Mouse (Mus musculus) liver, postnatal 0 days (tissue): Measurements from ENCODE around the gene Reps1. TPM values are rescaled to one million over a fixed set of nuclear protein-coding genes. Genes with fewer than 3 reads are reported as not detected.
A peak's percentile ranks its signal among the peaks of the same experiment; 100 is the strongest.
"Not testable (repeated sequence)": the region's sequence is repeated elsewhere in the genome, so short reads cannot be mapped to it uniquely, and the experiment has no call there.

Source experiments
- ATAC-seq: fragments of 200-750 bp; cut with Nextera tagmentation; 2 replicates; pipeline ENCODE4 v1.8.0; 2017; ENCODE audit warnings: mild to moderate bottlenecking, moderate library complexity
- DNase-seq: peaks from one replicate; pipeline ENCODE4 v3.0.0-alpha.2; 2016
- H3K27ac ChIP-seq: fragments of 300-500 bp; sonication (generic); 2 replicates; pipeline ENCODE4 v1.5.1; 2014; ENCODE audit warnings: antibody characterized with exemption, moderate library complexity, mild to moderate bottlenecking, low read depth
- H3K27me3 ChIP-seq: fragments of 300-500 bp; sonication (generic); 2 replicates; pipeline ENCODE4 v1.6.1; 2014; ENCODE audit warnings: low read length, control low read depth, mixed read lengths; ENCODE audit not compliant: insufficient read depth
- H3K36me3 ChIP-seq: fragments of 300-500 bp; sonication (generic); replicated peaks from 2 replicates; pipeline ENCODE4 v1.6.1; 2014; ENCODE audit warnings: mild to moderate bottlenecking, control low read depth, low read length, moderate library complexity, mixed read lengths; ENCODE audit not compliant: insufficient read depth
- H3K4me1 ChIP-seq: fragments of 300-500 bp; sonication (generic); 2 replicates; pipeline ENCODE4 v1.6.1; 2014; ENCODE audit warnings: antibody characterized with exemption, mild to moderate bottlenecking, control low read depth; ENCODE audit not compliant: insufficient read depth
- H3K4me2 ChIP-seq: fragments of 300-500 bp; sonication (generic); 2 replicates; pipeline ENCODE4 v1.6.1; 2014; ENCODE audit warnings: low read depth, mild to moderate bottlenecking, low read length, moderate library complexity, mixed read lengths
- H3K4me3 ChIP-seq: fragments of 300-500 bp; sonication (generic); 2 replicates; pipeline ENCODE4 v1.5.1; 2014; ENCODE audit warnings: low read depth, low read length
- H3K9ac ChIP-seq: fragments of 300-500 bp; sonication (generic); replicated peaks from 2 replicates; pipeline ENCODE4 v1.6.1; 2014; ENCODE audit warnings: mild to moderate bottlenecking, moderate library complexity
- H3K9me3 ChIP-seq: fragments of 300-500 bp; sonication (generic); 2 replicates; pipeline ENCODE4 v1.6.1; 2016; ENCODE audit warnings: mild to moderate bottlenecking, control low read depth, low read length, mixed read lengths
- CTCF ChIP-seq: sonication (generic); IDR thresholded peaks from 2 replicates; pipeline ENCODE4 v1.5.1; 2016; ENCODE audit warnings: antibody characterized with exemption, low read depth
- EP300 ChIP-seq: IDR thresholded peaks from 2 replicates; pipeline ENCODE4 v1.6.1; 2016; ENCODE audit warnings: antibody characterized with exemption, low read depth, mild to moderate bottlenecking
- WGBS: fragments of 180-500 bp; shearing (Covaris S2); extraction: QIAGEN DNeasy Blood & Tissue Kit; methylation state at CpG from one replicate; pipeline ENCODE4 v1.1.7; 2014; ENCODE audit not compliant: insufficient replicate concordance; 5-methylcytosine and 5-hydroxymethylcytosine counted together
- polyA plus RNA-seq: library from polyadenylated mRNA; unstranded; fragments of >200 nt; fragmentation: Nextera tagmentation; extraction: Ambion mirVana; gene quantifications from 2 replicates; pipeline ENCODE4 v1.2.1, GENCODE M21; 2015

The Reps1 gene
- polyA plus RNA-seq, 1 experiment from 2014 or later = 5.6 TPM

GRCm38 (mm10) chr10:18113473-18114093, 57.9 kb downstream of the Reps1 start:
- no peak for ATAC-seq
- 63% methylated on average over 10 of the region's 10 CpGs for WGBS

GRCm38 (mm10) chr10:18118336-18118735, 62.7 kb downstream of the Reps1 start:
- WGBS = 82% methylated on average over 8 of the region's 8 CpGs
- peaks cover 49% of the 10 kb centered on the region for H3K36me3 ChIP-seq
- ATAC-seq = no peak

More at GRCm38 (mm10) chr10:18113473-18114093, 57.9 kb downstream of the Reps1 start:
- no peak overlapping the region for H3K4me2 ChIP-seq
- no peak overlapping the region for H3K27ac ChIP-seq
- H3K36me3 ChIP-seq = peaks cover 17% of the 10 kb centered on the region
- no peaks in the 10 kb centered on the region for H3K27me3 ChIP-seq
- no peaks in the 10 kb centered on the region for H3K4me1 ChIP-seq
- no peak overlapping the region for H3K9ac ChIP-seq
- H3K4me3 ChIP-seq = no peak overlapping the region
- DNase-seq = no peak
- H3K9me3 ChIP-seq = no peaks in the 10 kb centered on the region
- TF ChIP-seq CTCF (no peak), EP300 (no peak)

GRCm38 (mm10) chr10:18130276-18130675, 74.6 kb downstream of the Reps1 start:
- Histone ChIP-seq H3K4me2 (no peak overlapping the region), H3K27me3 (no peaks in the 10 kb centered on the region), H3K4me1 (peaks cover 4% of the 10 kb centered on the region; the same call in 1 of the 2 replicates), H3K9me3 (no peaks in the 10 kb centered on the region), H3K9ac (no peak overlapping the region), H3K27ac (no peak overlapping the region), H3K4me3 (no peak overlapping the region), H3K36me3 (peaks cover 8% of the 10 kb centered on the region)
- DNase-seq = no peak
- TF ChIP-seq CTCF (no peak), EP300 (no peak)
- 83% methylated on average over 5 of the region's 5 CpGs for WGBS
- no peak for ATAC-seq

More at GRCm38 (mm10) chr10:18118336-18118735, 62.7 kb downstream of the Reps1 start:
- no peak overlapping the region for H3K9ac ChIP-seq
- no peak for DNase-seq
- H3K4me2 ChIP-seq = no peak overlapping the region
- no peaks in the 10 kb centered on the region for H3K27me3 ChIP-seq
- TF ChIP-seq CTCF (no peak), EP300 (no peak)
- no peaks in the 10 kb centered on the region for H3K4me1 ChIP-seq
- no peak overlapping the region for H3K4me3 ChIP-seq
- H3K27ac ChIP-seq = no peak overlapping the region
- no peaks in the 10 kb centered on the region for H3K9me3 ChIP-seq

- Histone ChIP-seq H3K4me3 (no peak overlapping the region), H3K36me3 (no peaks in the 10 kb centered on the region), H3K9ac (no peak overlapping the region), H3K27ac (no peak overlapping the region), H3K4me1 (peaks cover 4% of the 10 kb centered on the region; the same call in 1 of the 2 replicates), H3K4me2 (no peak overlapping the region), H3K9me3 (no peaks in the 10 kb centered on the region), H3K27me3 (no peaks in the 10 kb centered on the region)
- no peak for TF ChIP-seq CTCF
- TF ChIP-seq EP300 = no peak
- ATAC-seq (no peak), DNase-seq (no peak)
- 59% methylated on average over 10 of the region's 10 CpGs for WGBS
These were observed 76.3 kb downstream of the Reps1 start for GRCm38 (mm10) chr10:18131666-18132650.

- not testable (repeated sequence) for H3K4me2 ChIP-seq, H3K4me1 ChIP-seq
These were observed 83.3 kb downstream of the Reps1 start for GRCm38 (mm10) chr10:18138853-18139503.

GRCm38 (mm10) chr10:18139615-18140014, 84.0 kb downstream of the Reps1 start:
- Histone ChIP-seq H3K4me1 (0 out of 2 replicates have a peak, but pooled peaks cover 2% of the 10 kb centered on the region), H3K9me3 (no peaks in the 10 kb centered on the region), H3K36me3 (no peaks in the 10 kb centered on the region), H3K27ac (no peak overlapping the region), H3K4me3 (peak overlapping the region; percentile 9; the same call in 1 of the 2 replicates), H3K4me2 (peak overlapping the region; percentile 31; the same call in 1 of the 2 replicates), H3K9ac (no peak overlapping the region), H3K27me3 (no peaks in the 10 kb centered on the region)
- DNase-seq (no peak), ATAC-seq (peak; percentile 55)
- WGBS = 80% methylated on average over 5 of the region's 5 CpGs
- TF ChIP-seq CTCF = no peak
- TF ChIP-seq EP300 = no peak

More at GRCm38 (mm10) chr10:18138853-18139503, 83.3 kb downstream of the Reps1 start:
- H3K9me3 ChIP-seq, H3K9ac ChIP-seq, DNase-seq, H3K27ac ChIP-seq, H3K27me3 ChIP-seq, H3K36me3 ChIP-seq: not testable (repeated sequence)
- ATAC-seq = peak; percentile 60
- WGBS = 61% methylated on average over 10 of the region's 26 CpGs
- 0 out of 2 replicates have a peak overlapping the region, but pooled peaks have one; percentile 9 for H3K4me3 ChIP-seq
